Mouse (Mus musculus): ENCODE results near the gene Nbea.

DNA sequence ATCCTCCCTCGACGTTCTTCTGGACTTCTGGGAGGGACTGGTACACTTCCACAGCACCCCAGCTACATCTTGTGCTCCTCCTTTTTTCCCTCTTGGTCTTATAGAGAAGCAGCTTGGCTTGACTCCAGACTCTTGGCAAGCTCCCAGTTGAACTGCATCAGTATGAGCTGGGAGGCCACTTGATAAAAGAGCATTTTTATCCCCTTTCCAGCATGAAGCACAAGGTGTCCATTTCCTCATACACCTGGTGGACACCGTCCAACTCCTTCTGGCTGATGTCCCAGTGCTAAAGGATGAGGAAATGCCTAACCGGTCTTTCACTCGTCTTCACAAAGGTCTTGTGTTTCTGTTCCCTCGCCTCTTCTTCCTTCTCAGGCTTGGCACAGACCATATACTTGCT lies 115.7 kb downstream of the Nbea start:
- TF ChIP-seq POLR2A (IDR thresholded peaks at IDR 0.05; ENCODE audit: control insufficient read depth in 1 of 2, insufficient read depth in 1 of 2, low read depth in 1 of 2, low read length in 2 of 2, poor library complexity in 1 of 2) (no peak), GABPA (IDR thresholded peaks at IDR 0.05; ENCODE audit: low read depth, low read length) (no peak), CTCF (IDR thresholded peaks at IDR 0.05 in 2 of 3, conservative IDR thresholded peaks at IDR 0.05 in 1 of 3; ENCODE audit: control insufficient read depth in 1 of 3, insufficient read depth in 1 of 3, low read depth in 2 of 3, low read length in 3 of 3, poor library complexity in 1 of 3, severe bottlenecking in 1 of 3) (no peak), E2F4 (IDR thresholded peaks at IDR 0.05; ENCODE audit: borderline replicate concordance, low read depth, low read length) (no peak), TAL1 (IDR thresholded peaks at IDR 0.05; ENCODE audit: low read length) (no peak)
